Mouse (Mus musculus) limb, embryonic 14.5 days (tissue): Measurements from ENCODE around the gene Jak3. TPM values are rescaled to one million over a fixed set of nuclear protein-coding genes. Genes with fewer than 3 reads are reported as not detected.
A peak's percentile ranks its signal among the peaks of the same experiment; 100 is the strongest.

ENCODE experiments used
- ATAC-seq: fragments of 200-750 bp; cut with Nextera tagmentation; 2 replicates; pipeline ENCODE4 v1.8.0; 2017; ENCODE audit warnings: low read depth, moderate number of reproducible peaks, moderate TSS enrichment; ENCODE audit not compliant: low FRiP score
- DNase-seq: peaks from one replicate; pipeline ENCODE4 v3.0.0-alpha.2; 2015; ENCODE audit warnings: low spot score
- H3K27ac ChIP-seq: fragments of 300-500 bp; sonication (generic); replicated peaks from 2 replicates; pipeline ENCODE4 v1.5.1; 2014; ENCODE audit warnings: low read depth, mild to moderate bottlenecking, low read length, moderate library complexity, mixed read lengths
- H3K27me3 ChIP-seq: fragments of 300-500 bp; sonication (generic); 2 replicates; pipeline ENCODE4 v1.6.1; 2014; ENCODE audit warnings: low read length, mixed read lengths; ENCODE audit not compliant: control insufficient read depth, insufficient read depth
- H3K36me3 ChIP-seq: fragments of 300-500 bp; sonication (generic); 2 replicates; pipeline ENCODE4 v1.6.1; 2014; ENCODE audit warnings: mild to moderate bottlenecking, low read length, moderate library complexity, mixed read lengths; ENCODE audit not compliant: control insufficient read depth, insufficient read depth
- H3K4me1 ChIP-seq: fragments of 300-500 bp; sonication (generic); 2 replicates; pipeline ENCODE4 v1.6.1; 2014; ENCODE audit warnings: antibody characterized with exemption, low read length, mixed read lengths; ENCODE audit not compliant: control insufficient read depth, insufficient read depth
- H3K4me2 ChIP-seq: fragments of 300-500 bp; sonication (generic); replicated peaks from 2 replicates; pipeline ENCODE4 v1.6.1; 2014; ENCODE audit warnings: low read depth, mild to moderate bottlenecking, low read length, moderate library complexity; ENCODE audit not compliant: severe bottlenecking
- H3K4me3 ChIP-seq: fragments of 300-500 bp; sonication (generic); replicated peaks from 2 replicates; pipeline ENCODE4 v1.5.1; 2014; ENCODE audit warnings: low read length
- H3K9ac ChIP-seq: fragments of 300-500 bp; sonication (generic); 2 replicates; pipeline ENCODE4 v1.6.1; 2014; ENCODE audit warnings: mild to moderate bottlenecking, low read depth, low read length, moderate library complexity; ENCODE audit not compliant: severe bottlenecking
- H3K9me3 ChIP-seq: fragments of 300-500 bp; sonication (generic); 2 replicates; pipeline ENCODE4 v1.6.1; 2016; ENCODE audit warnings: low read length; ENCODE audit not compliant: control insufficient read depth
- POLR2A ChIP-seq: fragments of 200-500 bp; IDR thresholded peaks from 2 replicates; pipeline ENCODE4 v1.8.0; 2012; ENCODE audit warnings: inconsistent platforms, mild to moderate bottlenecking, moderate library complexity, borderline replicate concordance; ENCODE audit not compliant: insufficient read depth, insufficient read length; ENCODE audit errors: extremely low read depth
- WGBS: fragments of 180-500 bp; shearing (Covaris S2); extraction: QIAGEN DNeasy Blood & Tissue Kit; methylation state at CpG from one replicate; pipeline ENCODE4 v1.1.7; 2014; 5-methylcytosine and 5-hydroxymethylcytosine counted together
- polyA plus RNA-seq, 2 experiments: library from polyadenylated mRNA; depleted of rRNA in 1 of 2; stranded (reverse) in 1 of 2; unstranded in 1 of 2; fragments of >200 nt; fragmentation: Nextera tagmentation in 1 of 2; extraction: Ambion mirVana in 1 of 2; gene quantifications; 2 replicates each; pipeline versions ENCODE4 v1.2.1 to v1.2.3; 2012 to 2014

The Jak3 gene
- polyA plus RNA-seq, 2 experiments, result 5.2 to 8.0 TPM

- Histone ChIP-seq H3K9ac (0 out of 2 replicates have a peak overlapping the region, but pooled peaks have one; percentile 16), H3K27me3 (peaks cover 8% of the 10 kb centered on the region; the same call in 1 of the 2 replicates), H3K9me3 (no peaks in the 10 kb centered on the region), H3K4me1 (peaks cover 6% of the 10 kb centered on the region; the same call in 1 of the 2 replicates), H3K36me3 (no peaks in the 10 kb centered on the region), H3K4me2 (peak overlapping the region; percentile 42), H3K4me3 (peak overlapping the region; percentile 14; the same call in 1 of the 2 replicates), H3K27ac (no peak overlapping the region)
- TF ChIP-seq POLR2A, result no peak
- ATAC-seq, result peak; percentile 23; the same call in 1 of the 2 replicates
- peak; percentile 52 for DNase-seq
- WGBS, result 1% methylated on average over 26 of the region's 26 CpGs
Observed at GRCm38 (mm10) chr8:71633981-71634667, 42.0 kb upstream of the Jak3 start.

DNA sequence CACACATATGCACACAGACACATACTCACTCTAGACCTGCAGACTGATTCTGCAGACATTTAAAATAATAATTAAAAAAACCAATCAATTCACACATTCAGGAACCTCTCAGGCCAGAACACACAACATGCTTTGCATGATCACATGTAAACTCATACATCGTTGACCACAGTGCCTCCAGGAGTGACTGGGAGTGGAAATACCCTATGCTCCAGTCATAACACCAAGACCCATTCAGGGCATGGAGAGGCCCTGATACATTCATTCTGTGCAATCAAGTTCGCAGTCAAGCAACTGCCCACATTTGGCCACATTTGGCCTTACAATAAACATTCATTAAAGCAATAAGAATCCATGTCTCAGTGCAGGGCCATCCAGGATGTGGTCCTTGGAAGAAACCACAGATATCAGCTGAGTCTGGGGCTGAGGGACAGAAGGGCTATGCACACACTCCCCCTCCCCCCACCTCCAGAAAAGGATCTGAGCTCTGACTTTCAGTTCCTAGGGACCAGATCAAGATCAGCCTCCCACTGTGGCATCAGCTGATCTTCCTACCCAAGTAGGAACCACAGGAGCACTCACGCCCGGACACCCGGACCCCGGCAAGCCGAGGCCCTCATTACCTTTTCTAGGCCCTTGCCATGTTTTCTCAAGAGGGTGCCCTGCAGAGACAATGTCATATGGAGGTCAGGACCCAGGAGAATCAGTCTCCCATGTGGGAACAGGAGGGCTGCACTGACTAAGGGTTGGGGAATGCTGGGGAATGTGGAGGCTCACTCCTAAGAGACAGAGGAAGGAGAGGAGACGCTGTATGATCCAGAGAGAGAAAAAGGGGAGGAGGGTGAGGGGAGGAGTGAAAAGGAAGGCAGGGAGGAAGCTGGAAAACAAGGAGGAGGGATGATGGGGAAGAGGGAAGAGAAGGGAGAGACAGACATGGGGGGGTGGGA lies 38.7 kb upstream of the Jak3 start:
- peaks cover 4% of the 10 kb centered on the region; the same call in 1 of the 2 replicates for H3K27me3 ChIP-seq
- no peak for ATAC-seq
- 66% methylated on average over 8 of the region's 8 CpGs for WGBS
- H3K9ac ChIP-seq, result no peak overlapping the region
- H3K27ac ChIP-seq, result no peak overlapping the region
- no peak for TF ChIP-seq POLR2A
- H3K4me1 ChIP-seq, result no peaks in the 10 kb centered on the region
- no peaks in the 10 kb centered on the region for H3K9me3 ChIP-seq
- no peak for DNase-seq
- H3K4me3 ChIP-seq, result no peak overlapping the region
- H3K4me2 ChIP-seq, result no peak overlapping the region
- H3K36me3 ChIP-seq, result no peaks in the 10 kb centered on the region

- DNase-seq (no peak), ATAC-seq (no peak)
- Histone ChIP-seq H3K9ac (no peak overlapping the region), H3K4me2 (no peak overlapping the region), H3K4me1 (no peaks in the 10 kb centered on the region), H3K36me3 (no peaks in the 10 kb centered on the region), H3K4me3 (no peak overlapping the region), H3K27me3 (peaks cover 4% of the 10 kb centered on the region; the same call in 1 of the 2 replicates), H3K27ac (no peak overlapping the region), H3K9me3 (no peaks in the 10 kb centered on the region)
- WGBS, result 62% methylated on average over 6 of the region's 6 CpGs
- TF ChIP-seq POLR2A, result no peak
Observed at GRCm38 (mm10) chr8:71638321-71638720, 37.8 kb upstream of the Jak3 start.

DNA sequence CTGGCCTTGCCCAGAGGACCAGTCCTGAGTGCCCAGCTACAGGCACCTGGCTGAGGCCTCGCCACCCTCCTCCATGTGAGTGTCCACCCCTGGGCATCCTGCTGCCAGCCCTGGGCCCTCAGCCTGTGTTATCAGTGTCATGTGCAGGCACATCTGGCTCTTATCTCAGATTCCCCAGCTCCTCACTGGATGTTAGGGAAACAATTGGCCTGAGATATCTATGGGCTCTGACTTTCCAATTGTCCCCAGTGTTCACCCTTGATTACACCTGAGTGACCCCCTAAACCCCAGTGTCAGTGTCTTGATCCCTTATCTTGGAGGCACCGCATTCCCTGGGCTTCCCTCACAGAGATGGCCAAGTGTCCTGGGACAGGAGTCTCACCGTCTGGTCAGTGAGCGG lies 36.8 kb upstream of the Jak3 start:
- Histone ChIP-seq H3K4me1 (no peaks in the 10 kb centered on the region), H3K27me3 (no peaks in the 10 kb centered on the region; the same call in 1 of the 2 replicates), H3K4me3 (no peak overlapping the region), H3K9me3 (no peaks in the 10 kb centered on the region), H3K27ac (no peak overlapping the region), H3K9ac (no peak overlapping the region), H3K36me3 (no peaks in the 10 kb centered on the region), H3K4me2 (no peak overlapping the region)
- DNase-seq (no peak), ATAC-seq (no peak)
- WGBS, result 87% methylated on average over 4 of the region's 4 CpGs
- no peak for TF ChIP-seq POLR2A

- no peak for TF ChIP-seq POLR2A
- H3K4me3 ChIP-seq, result no peak overlapping the region
- WGBS, result 85% methylated on average over 9 of the region's 9 CpGs
- no peak overlapping the region for H3K27ac ChIP-seq
- H3K36me3 ChIP-seq, result no peaks in the 10 kb centered on the region
- no peaks in the 10 kb centered on the region for H3K4me1 ChIP-seq
- ATAC-seq (no peak), DNase-seq (no peak)
- H3K9me3 ChIP-seq, result no peaks in the 10 kb centered on the region
- no peak overlapping the region for H3K9ac ChIP-seq
- H3K27me3 ChIP-seq, result no peaks in the 10 kb centered on the region
- no peak overlapping the region for H3K4me2 ChIP-seq
Observed at GRCm38 (mm10) chr8:71645510-71645909, 30.6 kb upstream of the Jak3 start.
